Mouse (Mus musculus) heart, postnatal 0 days (tissue): Measurements from ENCODE around the gene Sp9.

ENCODE experiments used
- CTCF ChIP-seq: IDR thresholded peaks from 2 replicates; pipeline ENCODE4 v1.5.1; 2016; ENCODE audit warnings: antibody characterized with exemption, control low read depth, low read depth
- EP300 ChIP-seq: IDR thresholded peaks from 2 replicates; pipeline ENCODE4 v1.6.1; 2016; ENCODE audit warnings: antibody characterized with exemption, low read depth

GRCm38 (mm10) chr2:73325871-73326270, 54.1 kb downstream of the Sp9 start:
- TF ChIP-seq CTCF (no peak), EP300 (no peak)
